Mouse (Mus musculus): ENCODE measurements around the gene Akap2.

- TF ChIP-seq CTCF (IDR thresholded peaks at IDR 0.05; ENCODE audit: extremely low read depth, insufficient read depth, low read length) (no peak), POLR2A (IDR thresholded peaks at IDR 0.05; ENCODE audit: extremely low read depth, insufficient read depth, low read length) (no peak)
These were observed 30.7 kb upstream of the Akap2 start for GRCm38 (mm10) chr4:57686736-57687135.

Data from cortical plate, adult 2 months (tissue).